Mouse (Mus musculus) forebrain, embryonic 13.5 days (tissue): ENCODE results near the gene Ccr5. TPM values are rescaled to one million over a fixed set of nuclear protein-coding genes. Genes with fewer than 3 reads are reported as not detected.
"Not testable (repeated sequence)": the region's sequence is repeated elsewhere in the genome, so short reads cannot be mapped to it uniquely, and the experiment has no call there.

Experiments used
- ATAC-seq: fragments of 200-750 bp; cut with Nextera tagmentation; 2 replicates; pipeline ENCODE4 v1.8.0; 2017
- H3K27ac ChIP-seq: fragments of 300-500 bp; sonication (generic); 2 replicates; pipeline ENCODE4 v1.5.1; 2015; ENCODE audit warnings: inconsistent platforms, mild to moderate bottlenecking, moderate library complexity
- H3K27me3 ChIP-seq: fragments of 300-500 bp; sonication (generic); 2 replicates; pipeline ENCODE4 v1.6.1; 2015; ENCODE audit warnings: mild to moderate bottlenecking, inconsistent platforms
- H3K36me3 ChIP-seq: fragments of 300-500 bp; sonication (generic); 2 replicates; pipeline ENCODE4 v1.6.1; 2015; ENCODE audit warnings: mild to moderate bottlenecking, inconsistent platforms; ENCODE audit not compliant: poor library complexity, severe bottlenecking
- H3K4me1 ChIP-seq: fragments of 300-500 bp; sonication (generic); 2 replicates; pipeline ENCODE4 v1.6.1; 2015; ENCODE audit warnings: inconsistent platforms
- H3K4me2 ChIP-seq: fragments of 300-500 bp; sonication (generic); 2 replicates; pipeline ENCODE4 v1.6.1; 2015; ENCODE audit warnings: inconsistent platforms, mild to moderate bottlenecking, moderate library complexity
- H3K4me3 ChIP-seq: fragments of 300-500 bp; sonication (generic); 2 replicates; pipeline ENCODE4 v1.5.1; 2015; ENCODE audit warnings: mild to moderate bottlenecking, inconsistent platforms
- H3K9ac ChIP-seq: fragments of 300-500 bp; sonication (generic); 2 replicates; pipeline ENCODE4 v1.6.1; 2015; ENCODE audit warnings: mild to moderate bottlenecking, inconsistent platforms
- H3K9me3 ChIP-seq: fragments of 300-500 bp; sonication (generic); replicated peaks from 2 replicates; pipeline ENCODE4 v1.6.1; 2016; ENCODE audit warnings: inconsistent platforms
- WGBS: fragments of 180-500 bp; shearing (Covaris S2); methylation state at CpG from one replicate; pipeline ENCODE4 v1.1.7; 2015; 5-methylcytosine and 5-hydroxymethylcytosine counted together
- polyA plus RNA-seq: library from polyadenylated mRNA; unstranded; fragments of >200 nt; fragmentation: Nextera tagmentation; extraction: Ambion mirVana; gene quantifications from 2 replicates; pipeline ENCODE4 v1.2.1, GENCODE M21; 2015

The Ccr5 gene
- polyA plus RNA-seq, 1 experiment from 2014 or later = 0.49 TPM

- no peak overlapping the region for H3K4me3 ChIP-seq
- WGBS = 91% methylated on average over 1 of the region's 1 CpGs
- no peak overlapping the region for H3K9ac ChIP-seq
- H3K36me3 ChIP-seq = no peaks in the 10 kb centered on the region
- H3K4me1 ChIP-seq = no peaks in the 10 kb centered on the region
- no peaks in the 10 kb centered on the region for H3K27me3 ChIP-seq
- no peak overlapping the region for H3K27ac ChIP-seq
- no peak overlapping the region for H3K4me2 ChIP-seq
- no peaks in the 10 kb centered on the region for H3K9me3 ChIP-seq
- ATAC-seq = no peak
Observed at GRCm38 (mm10) chr9:124112591-124113239, 8.6 kb upstream of the Ccr5 start.

- H3K9ac ChIP-seq = no peak overlapping the region
- no peak for ATAC-seq
- 88% methylated on average over 1 of the region's 1 CpGs for WGBS
- no peak overlapping the region for H3K4me2 ChIP-seq
- no peaks in the 10 kb centered on the region for H3K27me3 ChIP-seq
- H3K36me3 ChIP-seq = no peaks in the 10 kb centered on the region
- no peak overlapping the region for H3K4me3 ChIP-seq
- H3K4me1 ChIP-seq = no peaks in the 10 kb centered on the region
- no peak overlapping the region for H3K27ac ChIP-seq
- H3K9me3 ChIP-seq = no peaks in the 10 kb centered on the region
Observed at GRCm38 (mm10) chr9:124113777-124114176, 7.6 kb upstream of the Ccr5 start.

- H3K9ac ChIP-seq = no peak overlapping the region
Observed at GRCm38 (mm10) chr9:124118489-124118888, 2.9 kb upstream of the Ccr5 start.

GRCm38 (mm10) chr9:124125576-124125975, 4.2 kb downstream of the Ccr5 start:
- Histone ChIP-seq H3K27ac (no peak overlapping the region), H3K4me2 (no peak overlapping the region), H3K4me3 (no peak overlapping the region), H3K9me3 (no peaks in the 10 kb centered on the region), H3K4me1 (no peaks in the 10 kb centered on the region), H3K9ac (no peak overlapping the region), H3K36me3 (no peaks in the 10 kb centered on the region), H3K27me3 (no peaks in the 10 kb centered on the region)
- WGBS = 84% methylated on average over 11 of the region's 11 CpGs
- no peak for ATAC-seq

More at GRCm38 (mm10) chr9:124118489-124118888, 2.9 kb upstream of the Ccr5 start:
- no peaks in the 10 kb centered on the region for H3K27me3 ChIP-seq
- H3K27ac ChIP-seq = no peak overlapping the region
- no peaks in the 10 kb centered on the region for H3K4me1 ChIP-seq
- 87% methylated on average over 1 of the region's 1 CpGs for WGBS
- no peak overlapping the region for H3K4me3 ChIP-seq
- H3K9me3 ChIP-seq = no peaks in the 10 kb centered on the region
- H3K36me3 ChIP-seq = no peaks in the 10 kb centered on the region
- H3K4me2 ChIP-seq = no peak overlapping the region
- ATAC-seq = no peak

- Histone ChIP-seq H3K4me1 (no peaks in the 10 kb centered on the region), H3K9me3 (no peaks in the 10 kb centered on the region), H3K36me3 (no peaks in the 10 kb centered on the region), H3K4me2 (no peak overlapping the region), H3K27ac (no peak overlapping the region), H3K4me3 (no peak overlapping the region), H3K9ac (no peak overlapping the region), H3K27me3 (no peaks in the 10 kb centered on the region)
- ATAC-seq = no peak
- 58% methylated on average over 5 of the region's 5 CpGs for WGBS
Observed at GRCm38 (mm10) chr9:124126373-124126772, 5.0 kb downstream of the Ccr5 start.

GRCm38 (mm10) chr9:124127412-124127811, 6.1 kb downstream of the Ccr5 start:
- no peaks in the 10 kb centered on the region for H3K9me3 ChIP-seq
- H3K4me1 ChIP-seq = no peaks in the 10 kb centered on the region
- H3K9ac ChIP-seq = no peak overlapping the region
- H3K4me2 ChIP-seq = no peak overlapping the region
- H3K27me3 ChIP-seq = no peaks in the 10 kb centered on the region
- H3K36me3 ChIP-seq = no peaks in the 10 kb centered on the region
- H3K27ac ChIP-seq = no peak overlapping the region
- H3K4me3 ChIP-seq = no peak overlapping the region
- no peak for ATAC-seq
- WGBS = 55% methylated on average over 4 of the region's 4 CpGs

- 0% methylated on average over 1 of the region's 1 CpGs for WGBS
- Histone ChIP-seq H3K27me3 (no peaks in the 10 kb centered on the region), H3K27ac (no peak overlapping the region), H3K4me1 (no peaks in the 10 kb centered on the region), H3K9ac (no peak overlapping the region), H3K4me2 (no peak overlapping the region), H3K36me3 (no peaks in the 10 kb centered on the region), H3K9me3 (no peaks in the 10 kb centered on the region), H3K4me3 (no peak overlapping the region)
- no peak for ATAC-seq
Observed at GRCm38 (mm10) chr9:124128379-124128778, 7.0 kb downstream of the Ccr5 start.

GRCm38 (mm10) chr9:124132899-124133298, 11.6 kb downstream of the Ccr5 start:
- H3K27me3 ChIP-seq, H3K9me3 ChIP-seq, H3K4me3 ChIP-seq, H3K9ac ChIP-seq, H3K36me3 ChIP-seq, ATAC-seq, H3K4me1 ChIP-seq, H3K4me2 ChIP-seq, H3K27ac ChIP-seq: not testable (repeated sequence)
- 87% methylated on average over 2 of the region's 2 CpGs for WGBS

GRCm38 (mm10) chr9:124134919-124135318, 13.6 kb downstream of the Ccr5 start:
- H3K9ac ChIP-seq, H3K4me1 ChIP-seq, H3K27me3 ChIP-seq, H3K36me3 ChIP-seq, ATAC-seq, H3K4me3 ChIP-seq, H3K27ac ChIP-seq, H3K9me3 ChIP-seq, H3K4me2 ChIP-seq: not testable (repeated sequence)
- 87% methylated on average over 1 of the region's 1 CpGs for WGBS

- Histone ChIP-seq H3K9ac (no peak overlapping the region), H3K27me3 (no peaks in the 10 kb centered on the region), H3K4me1 (no peaks in the 10 kb centered on the region), H3K4me2 (no peak overlapping the region), H3K9me3 (no peaks in the 10 kb centered on the region), H3K27ac (no peak overlapping the region), H3K4me3 (no peak overlapping the region), H3K36me3 (no peaks in the 10 kb centered on the region)
- ATAC-seq = no peak
- WGBS = 87% methylated on average over 11 of the region's 11 CpGs
Observed at GRCm38 (mm10) chr9:124137619-124138018, 16.3 kb downstream of the Ccr5 start.

GRCm38 (mm10) chr9:124138055-124138775, 16.9 kb downstream of the Ccr5 start:
- Histone ChIP-seq H3K4me1 (no peaks in the 10 kb centered on the region), H3K27ac (no peak overlapping the region), H3K36me3 (no peaks in the 10 kb centered on the region), H3K4me2 (no peak overlapping the region), H3K9ac (no peak overlapping the region), H3K9me3 (no peaks in the 10 kb centered on the region), H3K27me3 (no peaks in the 10 kb centered on the region), H3K4me3 (no peak overlapping the region)
- 63% methylated on average over 4 of the region's 4 CpGs for WGBS
- no peak for ATAC-seq

GRCm38 (mm10) chr9:124143678-124144077, 22.3 kb downstream of the Ccr5 start:
- Histone ChIP-seq H3K4me1 (no peaks in the 10 kb centered on the region), H3K27ac (no peak overlapping the region), H3K9ac (no peak overlapping the region), H3K27me3 (no peaks in the 10 kb centered on the region), H3K4me2 (no peak overlapping the region), H3K9me3 (no peaks in the 10 kb centered on the region), H3K4me3 (no peak overlapping the region), H3K36me3 (no peaks in the 10 kb centered on the region)
- ATAC-seq = no peak
- 97% methylated on average over 1 of the region's 1 CpGs for WGBS

GRCm38 (mm10) chr9:124146307-124146706, 25.0 kb downstream of the Ccr5 start:
- Histone ChIP-seq H3K4me1 (no peaks in the 10 kb centered on the region), H3K4me3 (no peak overlapping the region), H3K9me3 (no peaks in the 10 kb centered on the region), H3K27ac (no peak overlapping the region), H3K4me2 (no peak overlapping the region), H3K36me3 (no peaks in the 10 kb centered on the region), H3K9ac (no peak overlapping the region), H3K27me3 (no peaks in the 10 kb centered on the region)
- ATAC-seq = no peak
